Mouse (Mus musculus) intestine, postnatal 0 days (tissue): ENCODE results near the gene Etv3. TPM values are rescaled to one million over a fixed set of nuclear protein-coding genes. Genes with fewer than 3 reads are reported as not detected.

Source experiments
- ATAC-seq: fragments of 200-750 bp; cut with Nextera tagmentation; 2 replicates; pipeline ENCODE4 v1.8.0; 2017; ENCODE audit warnings: mild to moderate bottlenecking, moderate TSS enrichment, moderate library complexity
- H3K27ac ChIP-seq: fragments of 300-500 bp; sonication (generic); 2 replicates; pipeline ENCODE4 v1.5.1; 2014; ENCODE audit warnings: mild to moderate bottlenecking, low read depth, low read length, moderate library complexity
- H3K27me3 ChIP-seq: fragments of 300-500 bp; sonication (generic); replicated peaks from 2 replicates; pipeline ENCODE4 v1.6.1; 2014; ENCODE audit warnings: low read length, mixed read lengths; ENCODE audit not compliant: control insufficient read depth, insufficient read depth
- H3K36me3 ChIP-seq: fragments of 300-500 bp; sonication (generic); 2 replicates; pipeline ENCODE4 v1.6.1; 2014; ENCODE audit warnings: mild to moderate bottlenecking, moderate library complexity; ENCODE audit not compliant: control insufficient read depth, insufficient read depth
- H3K4me1 ChIP-seq: fragments of 300-500 bp; sonication (generic); replicated peaks from 2 replicates; pipeline ENCODE4 v1.6.1; 2014; ENCODE audit warnings: antibody characterized with exemption, low read length, mixed read lengths; ENCODE audit not compliant: control insufficient read depth, insufficient read depth
- H3K4me2 ChIP-seq: fragments of 300-500 bp; sonication (generic); replicated peaks from 2 replicates; pipeline ENCODE4 v1.6.1; 2014; ENCODE audit warnings: low read depth, mild to moderate bottlenecking, moderate library complexity
- H3K4me3 ChIP-seq: fragments of 300-500 bp; sonication (generic); 2 replicates; pipeline ENCODE4 v1.5.1; 2014; ENCODE audit warnings: low read depth, low read length
- H3K9ac ChIP-seq: fragments of 300-500 bp; sonication (generic); 2 replicates; pipeline ENCODE4 v1.6.1; 2014; ENCODE audit warnings: mild to moderate bottlenecking, low read depth, low read length
- H3K9me3 ChIP-seq: fragments of 300-500 bp; sonication (generic); 2 replicates; pipeline ENCODE4 v1.6.1; 2016; ENCODE audit warnings: mixed run types; ENCODE audit not compliant: control insufficient read depth
- CTCF ChIP-seq: sonication (generic); IDR thresholded peaks from 2 replicates; pipeline ENCODE4 v1.5.1; 2016; ENCODE audit warnings: low read depth, mild to moderate bottlenecking, control low read depth, antibody characterized with exemption, moderate library complexity
- WGBS: fragments of 180-500 bp; shearing (Covaris S2); extraction: QIAGEN DNeasy Blood & Tissue Kit; methylation state at CpG from one replicate; pipeline ENCODE4 v1.1.7; 2014; 5-methylcytosine and 5-hydroxymethylcytosine counted together
- polyA plus RNA-seq: library from polyadenylated mRNA; unstranded; fragments of >200 nt; fragmentation: Nextera tagmentation; extraction: Ambion mirVana; gene quantifications from 2 replicates; pipeline ENCODE4 v1.2.1, GENCODE M21; 2015

Etv3 gene
- polyA plus RNA-seq, 1 experiment from 2014 or later, result 9.5 TPM

DNA sequence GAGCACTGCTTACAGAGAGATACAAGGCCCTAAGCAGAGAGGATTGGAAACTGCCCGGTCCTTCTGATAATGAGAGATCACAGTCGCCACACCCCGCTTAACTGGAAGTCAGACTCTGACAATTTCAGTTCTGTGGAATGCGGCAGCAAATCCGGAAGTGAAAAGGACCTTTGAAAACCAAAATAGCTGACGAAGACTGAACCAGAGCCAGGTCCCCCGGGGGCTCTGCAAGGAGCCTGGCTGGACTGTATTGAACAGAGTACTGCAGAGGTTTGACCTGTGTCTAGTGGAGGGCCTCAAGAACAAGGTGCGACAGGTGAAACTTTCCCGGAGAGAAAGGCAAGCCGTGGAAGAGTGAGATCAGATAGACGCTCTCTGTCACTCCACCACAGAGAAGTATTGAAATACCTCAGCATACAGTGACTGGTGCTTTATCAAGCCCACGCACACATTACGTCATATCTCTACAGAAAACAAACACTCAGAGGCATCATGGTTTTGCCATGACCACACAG, 9.6 kb upstream of the Etv3 start:
- H3K4me3 ChIP-seq, result no peak overlapping the region
- no peaks in the 10 kb centered on the region for H3K9me3 ChIP-seq
- TF ChIP-seq CTCF, result no peak
- peak overlapping the region; percentile 79 for H3K27ac ChIP-seq
- 22% methylated on average over 13 of the region's 13 CpGs for WGBS
- peaks cover 12% of the 10 kb centered on the region; the same call in 1 of the 2 replicates for H3K4me1 ChIP-seq
- peak overlapping the region; percentile 31 for H3K4me2 ChIP-seq
- H3K9ac ChIP-seq, result no peak overlapping the region
- H3K27me3 ChIP-seq, result no peaks in the 10 kb centered on the region
- ATAC-seq, result peak; percentile 72
- no peaks in the 10 kb centered on the region for H3K36me3 ChIP-seq

- Histone ChIP-seq H3K27me3 (no peaks in the 10 kb centered on the region), H3K36me3 (no peaks in the 10 kb centered on the region), H3K4me2 (no peak overlapping the region), H3K4me1 (0 out of 2 replicates have a peak, but pooled peaks cover 4% of the 10 kb centered on the region), H3K9ac (no peak overlapping the region), H3K9me3 (no peaks in the 10 kb centered on the region), H3K27ac (no peak overlapping the region), H3K4me3 (no peak overlapping the region)
- no peak for TF ChIP-seq CTCF
- ATAC-seq, result no peak
Measured at GRCm38 (mm10) chr3:87518425-87518824, 6.8 kb upstream of the Etv3 start.

DNA sequence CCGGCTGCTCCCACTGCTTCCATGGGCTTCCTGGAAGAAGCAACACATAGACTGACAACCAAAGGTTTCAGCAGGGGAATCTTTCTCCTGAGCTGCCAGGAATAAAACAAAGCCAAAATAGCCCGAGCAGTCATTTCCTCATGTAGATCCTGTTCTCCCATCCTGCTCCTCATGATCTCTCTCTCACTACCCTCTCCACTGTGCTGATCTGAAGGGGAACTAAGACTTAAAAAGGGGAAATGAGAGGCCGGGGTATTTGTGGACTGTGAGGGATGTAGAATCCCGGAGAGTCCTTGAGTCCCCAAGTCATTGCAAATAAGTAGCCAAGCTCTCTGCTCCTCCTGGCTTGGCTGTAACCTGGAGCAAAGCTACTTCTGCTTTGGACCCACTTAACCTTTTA, 4.1 kb upstream of the Etv3 start:
- WGBS, result 70% methylated on average over 4 of the region's 4 CpGs
- no peak for ATAC-seq
- no peaks in the 10 kb centered on the region for H3K9me3 ChIP-seq

DNA sequence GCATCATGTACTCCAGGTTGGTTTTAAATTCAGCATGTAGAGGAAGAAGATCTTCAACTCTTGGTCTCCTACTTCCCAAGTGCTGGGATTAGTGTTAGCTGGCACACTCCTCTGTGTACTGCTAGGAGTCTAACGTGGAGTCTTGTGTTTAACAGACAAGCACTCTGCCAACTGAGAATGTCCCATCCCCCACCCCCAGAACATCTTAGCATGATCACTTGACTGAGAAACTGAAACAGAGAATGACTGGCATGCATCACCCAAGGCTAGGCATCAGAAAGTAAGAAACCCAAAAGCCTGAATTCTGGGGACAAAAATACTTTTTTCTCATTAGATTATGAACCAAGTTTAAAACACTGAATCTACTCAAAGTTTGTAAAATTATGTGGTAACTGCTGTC, 3.4 kb upstream of the Etv3 start:
- no peak for TF ChIP-seq CTCF
- Histone ChIP-seq H3K27me3 (no peaks in the 10 kb centered on the region), H3K4me1 (no peaks in the 10 kb centered on the region; the same call in 1 of the 2 replicates), H3K36me3 (no peaks in the 10 kb centered on the region), H3K4me2 (no peak overlapping the region), H3K9me3 (no peaks in the 10 kb centered on the region), H3K9ac (no peak overlapping the region), H3K27ac (no peak overlapping the region), H3K4me3 (no peak overlapping the region)
- WGBS, result 43% methylated on average over 1 of the region's 1 CpGs
- no peak for ATAC-seq

More for the DNA sequence above, 4.1 kb upstream of the Etv3 start:
- Histone ChIP-seq H3K4me1 (no peaks in the 10 kb centered on the region; the same call in 1 of the 2 replicates), H3K27me3 (no peaks in the 10 kb centered on the region), H3K4me3 (no peak overlapping the region), H3K27ac (no peak overlapping the region), H3K36me3 (no peaks in the 10 kb centered on the region), H3K4me2 (no peak overlapping the region), H3K9ac (no peak overlapping the region)
- no peak for TF ChIP-seq CTCF

- H3K36me3 ChIP-seq, result peaks cover 14% of the 10 kb centered on the region; the same call in 1 of the 2 replicates
- 91% methylated on average over 9 of the region's 9 CpGs for WGBS
- no peak overlapping the region for H3K4me3 ChIP-seq
- no peaks in the 10 kb centered on the region for H3K27me3 ChIP-seq
- no peak overlapping the region for H3K9ac ChIP-seq
- no peak overlapping the region for H3K4me2 ChIP-seq
- no peak for ATAC-seq
- TF ChIP-seq CTCF, result no peak
- no peaks in the 10 kb centered on the region for H3K9me3 ChIP-seq
- H3K4me1 ChIP-seq, result no peaks in the 10 kb centered on the region; the same call in 1 of the 2 replicates
- H3K27ac ChIP-seq, result no peak overlapping the region
Measured at GRCm38 (mm10) chr3:87523701-87524100, 1.5 kb upstream of the Etv3 start.

- no peaks in the 10 kb centered on the region; the same call in 1 of the 2 replicates for H3K4me1 ChIP-seq
- H3K4me3 ChIP-seq, result peak overlapping the region; percentile 87
- TF ChIP-seq CTCF, result no peak
- WGBS, result 4% methylated on average over 27 of the region's 27 CpGs
- H3K27me3 ChIP-seq, result no peaks in the 10 kb centered on the region
- H3K27ac ChIP-seq, result peak overlapping the region; percentile 91
- H3K9ac ChIP-seq, result peak overlapping the region; percentile 96
- peak; percentile 60 for ATAC-seq
- peak overlapping the region; percentile 76 for H3K4me2 ChIP-seq
- no peaks in the 10 kb centered on the region for H3K9me3 ChIP-seq
- peaks cover 34% of the 10 kb centered on the region for H3K36me3 ChIP-seq
Measured at GRCm38 (mm10) chr3:87525837-87526570, 797 bp downstream of the Etv3 start.
